Mouse (Mus musculus): ENCODE results near the gene Cass4. TPM values are rescaled to one million over a fixed set of nuclear protein-coding genes. Genes with fewer than 3 reads are reported as not detected.

The Cass4 gene
- polyA plus RNA-seq, 1 experiment from 2014 or later = 0.37 TPM

GRCm38 (mm10) chr2:172474970-172475369 lies 81.4 kb downstream of the Cass4 start:
- 28% methylated on average over 6 of the region's 6 CpGs for WGBS
- ATAC-seq (ENCODE audit: low FRiP score, low read depth) = no peak

DNA sequence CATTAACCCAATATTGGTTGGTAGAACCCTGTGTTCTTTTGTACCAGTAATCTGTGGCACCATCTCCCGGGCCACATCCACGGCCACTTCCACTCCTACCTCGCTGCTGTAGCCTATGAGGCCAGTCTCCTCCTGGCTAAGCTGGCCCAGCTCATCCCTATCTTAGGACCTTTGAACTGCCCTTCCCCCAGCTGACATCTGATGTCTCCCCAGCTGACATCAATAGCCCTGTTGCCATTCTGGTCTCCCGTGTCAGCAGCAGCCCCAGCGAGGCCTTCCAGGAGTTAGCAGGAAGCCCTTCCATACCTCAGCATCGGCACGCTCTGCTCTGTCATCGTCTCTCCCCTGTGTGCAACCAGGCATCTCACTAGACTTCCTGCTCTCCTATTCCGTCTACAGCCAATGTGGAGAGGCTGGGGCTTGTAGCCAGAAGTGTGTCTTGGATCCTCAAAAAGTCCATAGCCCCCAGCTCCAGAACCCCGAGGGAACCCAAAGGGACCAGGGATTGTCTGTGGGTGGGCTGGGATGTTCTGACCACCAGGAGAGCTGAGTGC lies 83.2 kb downstream of the Cass4 start:
- peaks cover 7% of the 10 kb centered on the region; the same call in 1 of the 2 replicates for H3K27me3 ChIP-seq
- no peak overlapping the region for H3K4me2 ChIP-seq (replicated peaks)
- H3K4me1 ChIP-seq = peaks cover 12% of the 10 kb centered on the region
- H3K27ac ChIP-seq = no peak overlapping the region
- no peak overlapping the region for H3K4me3 ChIP-seq
- H3K9me3 ChIP-seq = no peaks in the 10 kb centered on the region
- ATAC-seq (ENCODE audit: low FRiP score, low read depth) = no peak
- H3K9ac ChIP-seq = no peak overlapping the region
- WGBS = 31% methylated on average over 10 of the region's 10 CpGs
- no peaks in the 10 kb centered on the region for H3K36me3 ChIP-seq

More at GRCm38 (mm10) chr2:172474970-172475369, 81.4 kb downstream of the Cass4 start:
- no peak overlapping the region for H3K4me3 ChIP-seq
- peaks cover 2% of the 10 kb centered on the region; the same call in 1 of the 2 replicates for H3K36me3 ChIP-seq
- H3K27ac ChIP-seq = no peak overlapping the region
- no peak overlapping the region for H3K9ac ChIP-seq
- H3K9me3 ChIP-seq = no peaks in the 10 kb centered on the region
- H3K27me3 ChIP-seq = peaks cover 7% of the 10 kb centered on the region; the same call in 1 of the 2 replicates
- H3K4me2 ChIP-seq (replicated peaks) = no peak overlapping the region
- H3K4me1 ChIP-seq = peaks cover 12% of the 10 kb centered on the region

GRCm38 (mm10) chr2:172477350-172477749 lies 83.8 kb downstream of the Cass4 start:
- Histone ChIP-seq H3K27me3 (peaks cover 7% of the 10 kb centered on the region; the same call in 1 of the 2 replicates), H3K4me3 (no peak overlapping the region), H3K4me2 (replicated peaks) (no peak overlapping the region), H3K4me1 (peaks cover 12% of the 10 kb centered on the region), H3K9ac (no peak overlapping the region), H3K27ac (no peak overlapping the region), H3K9me3 (no peaks in the 10 kb centered on the region), H3K36me3 (no peaks in the 10 kb centered on the region)
- no peak for ATAC-seq (ENCODE audit: low FRiP score, low read depth)
- 45% methylated on average over 3 of the region's 3 CpGs for WGBS

- WGBS = 5% methylated on average over 2 of the region's 2 CpGs
- Histone ChIP-seq H3K36me3 (no peaks in the 10 kb centered on the region), H3K27me3 (peaks cover 7% of the 10 kb centered on the region; the same call in 1 of the 2 replicates), H3K4me1 (peaks cover 10% of the 10 kb centered on the region), H3K9ac (no peak overlapping the region), H3K4me3 (no peak overlapping the region), H3K27ac (no peak overlapping the region), H3K4me2 (replicated peaks) (no peak overlapping the region), H3K9me3 (no peaks in the 10 kb centered on the region)
- no peak for ATAC-seq (ENCODE audit: low FRiP score, low read depth)
Measured at GRCm38 (mm10) chr2:172477860-172478259, 84.3 kb downstream of the Cass4 start.

- no peaks in the 10 kb centered on the region for H3K9me3 ChIP-seq
- no peak overlapping the region for H3K9ac ChIP-seq
- no peaks in the 10 kb centered on the region for H3K36me3 ChIP-seq
- no peak for ATAC-seq (ENCODE audit: low FRiP score, low read depth)
- H3K4me2 ChIP-seq (replicated peaks) = no peak overlapping the region
- no peak overlapping the region for H3K4me3 ChIP-seq
- H3K27me3 ChIP-seq = peaks cover 7% of the 10 kb centered on the region; the same call in 1 of the 2 replicates
- no peak overlapping the region for H3K27ac ChIP-seq
- 67% methylated on average over 7 of the region's 7 CpGs for WGBS
- peaks cover 6% of the 10 kb centered on the region; the same call in 1 of the 2 replicates for H3K4me1 ChIP-seq
Measured at GRCm38 (mm10) chr2:172480296-172480695, 86.7 kb downstream of the Cass4 start.

DNA sequence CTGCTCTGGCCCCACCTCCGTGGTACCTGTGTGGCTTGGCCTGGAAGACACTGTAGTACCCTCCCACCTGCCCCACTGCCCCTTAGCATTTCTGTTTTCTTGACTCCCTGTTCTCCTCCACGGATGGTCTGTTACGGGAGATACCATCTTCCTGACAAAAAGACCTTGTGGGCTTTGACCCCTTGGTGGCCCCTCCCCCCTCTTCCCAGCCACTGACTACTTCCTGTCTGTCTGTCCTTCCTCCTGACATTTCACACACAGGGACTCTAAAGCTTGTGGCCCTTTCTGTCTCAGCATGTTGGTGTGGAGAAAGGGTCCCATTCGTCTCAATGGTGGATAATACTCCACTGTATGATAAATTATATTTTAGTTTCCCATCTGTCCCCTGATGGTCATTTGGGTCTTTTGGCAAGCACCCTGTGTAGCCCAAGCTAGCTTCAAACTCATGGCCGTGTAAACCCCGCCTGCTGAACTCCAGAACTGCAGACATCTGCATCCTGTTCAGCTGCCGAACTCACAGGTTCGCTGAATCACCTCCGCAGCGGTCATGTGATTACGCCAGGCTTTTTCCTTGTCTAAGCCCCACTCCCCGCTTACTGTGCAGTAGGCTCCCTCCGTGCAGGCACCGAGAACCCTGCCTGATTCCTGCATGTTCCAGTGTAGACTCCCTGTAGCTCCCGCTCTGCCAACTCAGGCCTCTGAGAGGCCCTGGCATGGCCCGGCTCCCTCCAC lies 88.2 kb downstream of the Cass4 start:
- Histone ChIP-seq H3K27me3 (peaks cover 3% of the 10 kb centered on the region; the same call in 1 of the 2 replicates), H3K4me1 (peaks cover 6% of the 10 kb centered on the region; the same call in 1 of the 2 replicates), H3K27ac (no peak overlapping the region), H3K4me3 (no peak overlapping the region), H3K4me2 (replicated peaks) (no peak overlapping the region), H3K36me3 (no peaks in the 10 kb centered on the region), H3K9me3 (no peaks in the 10 kb centered on the region), H3K9ac (no peak overlapping the region)
- WGBS = 80% methylated on average over 16 of the region's 16 CpGs
- no peak for ATAC-seq (ENCODE audit: low FRiP score, low read depth)

Other genes starting within 250 kb of the Cass4 start
- 0.14 TPM in 2 replicates for gene Mc3r, start 145.3 kb upstream of the Cass4 start, polyA plus RNA-seq (2015; fragmentation: Nextera tagmentation; extraction: Ambion mirVana)
- 19.0 and 20.3 TPM in 2 replicates for gene Fam210b, start 48.2 kb upstream of the Cass4 start, polyA plus RNA-seq (2015; fragmentation: Nextera tagmentation; extraction: Ambion mirVana)
- gene Aurka, start 23.3 kb upstream of the Cass4 start, polyA plus RNA-seq (2015; fragmentation: Nextera tagmentation; extraction: Ambion mirVana) = 110 and 114 TPM in 2 replicates
- 39.4 and 39.5 TPM in 2 replicates for gene Cstf1, start 23.1 kb upstream of the Cass4 start, polyA plus RNA-seq (2015; fragmentation: Nextera tagmentation; extraction: Ambion mirVana)
- gene Rtf2, start 46.8 kb downstream of the Cass4 start, polyA plus RNA-seq (2015; fragmentation: Nextera tagmentation; extraction: Ambion mirVana) = 69.1 and 71.3 TPM in 2 replicates
- gene Gcnt7, start 64.8 kb downstream of the Cass4 start, polyA plus RNA-seq (2015; fragmentation: Nextera tagmentation; extraction: Ambion mirVana) = 1.6 and 2.2 TPM in 2 replicates
- gene Fam209, start 78.7 kb downstream of the Cass4 start, polyA plus RNA-seq (2015; fragmentation: Nextera tagmentation; extraction: Ambion mirVana) = 0.22 and 0.49 TPM in 2 replicates
- 4.0 and 4.9 TPM in 2 replicates for gene Tfap2c, start 155.8 kb downstream of the Cass4 start, polyA plus RNA-seq (2015; fragmentation: Nextera tagmentation; extraction: Ambion mirVana)